ENCODE assay signal across 23 mouse cellular contexts in the genomic region with DNA sequence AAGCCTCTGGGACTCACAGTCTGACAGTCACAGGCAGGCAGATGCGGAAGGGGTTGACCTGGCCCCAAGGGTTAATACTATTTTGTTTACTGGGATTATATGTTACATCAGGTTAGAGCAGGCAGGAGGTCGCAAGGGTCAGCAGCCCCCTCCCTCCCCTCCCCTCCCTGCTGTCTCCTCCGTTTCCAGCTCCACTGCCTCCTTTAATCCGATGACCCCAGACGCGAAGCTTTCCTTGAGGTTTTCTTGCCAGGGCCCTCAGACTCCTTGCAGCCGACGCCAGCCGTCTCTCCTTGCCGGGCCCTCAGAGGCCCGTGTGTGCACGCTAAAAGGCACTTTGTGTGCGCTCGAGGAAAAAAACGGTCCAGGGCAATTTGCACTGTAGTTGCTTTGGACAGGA.
DNase-seq lines count a peak whose midpoint lies in the region; ATAC-seq and TF ChIP-seq lines count a peak whose summit lies in the region.
"Had no signal": no experiment of that assay in that cellular context is flagged by ENCODE, and none has a peak within 500 bp of the region (broad histone marks: within the 10 kb centered on the region; RNA-seq: fewer than 3 reads in every experiment).

No protein-coding gene starts in this region.

- no peak for ATAC-seq in hindbrain, embryonic 11.5 days (ENCODE audit: low FRiP score)
- no peak for ATAC-seq in hindbrain, embryonic 13.5 days (ENCODE audit: low FRiP score)
- ATAC-seq in neural tube, embryonic 15.5 days (ENCODE audit: low FRiP score): no peak
- no peak for ATAC-seq in limb, embryonic 14.5 days (ENCODE audit: low FRiP score, low read depth)
- no peak for ATAC-seq in intestine, embryonic 15.5 days
- ATAC-seq: hindbrain, postnatal 0 days; liver, embryonic 12.5 days had no signal

- H3K36me3 ChIP-seq in hindbrain, embryonic 11.5 days (ENCODE audit: control insufficient read depth, insufficient read depth, low read length): no peaks in the 10 kb centered on the region
- no peaks in the 10 kb centered on the region for H3K36me3 ChIP-seq in hindbrain, embryonic 13.5 days
- H3K36me3 ChIP-seq in neural tube, embryonic 15.5 days: no peaks in the 10 kb centered on the region
- H3K36me3 ChIP-seq in limb, embryonic 14.5 days (ENCODE audit: control insufficient read depth, insufficient read depth, low read length): no peaks in the 10 kb centered on the region
- H3K36me3 ChIP-seq in intestine, embryonic 15.5 days: no peaks in the 10 kb centered on the region
- H3K36me3 ChIP-seq: embryonic facial prominence, embryonic 13.5 days; heart, embryonic 13.5 days; liver, embryonic 12.5 days; lung, embryonic 15.5 days; neural tube, embryonic 13.5 days had no signal

- no peak overlapping the region for H3K9ac ChIP-seq in hindbrain, embryonic 11.5 days (ENCODE audit: low read depth, low read length)
- no peak overlapping the region for H3K9ac ChIP-seq in hindbrain, embryonic 13.5 days
- H3K9ac ChIP-seq in neural tube, embryonic 15.5 days (replicated peaks): no peak overlapping the region
- 0 out of 2 replicates have a peak overlapping the region, but pooled peaks have one; percentile 16 for H3K9ac ChIP-seq in limb, embryonic 14.5 days (ENCODE audit: low read depth, low read length, severe bottlenecking)
- no peak overlapping the region for H3K9ac ChIP-seq in intestine, embryonic 15.5 days
- H3K9ac ChIP-seq: embryonic facial prominence, embryonic 13.5 days; heart, embryonic 13.5 days; liver, embryonic 12.5 days; lung, embryonic 15.5 days; neural tube, embryonic 13.5 days had no signal

- no peaks in the 10 kb centered on the region for H3K4me1 ChIP-seq in hindbrain, embryonic 11.5 days (replicated peaks; ENCODE audit: control insufficient read depth, insufficient read depth, low read length)
- H3K4me1 ChIP-seq in hindbrain, embryonic 13.5 days (replicated peaks): peaks cover 5% of the 10 kb centered on the region; the same call in 1 of the 2 replicates
- no peaks in the 10 kb centered on the region for H3K4me1 ChIP-seq in neural tube, embryonic 15.5 days
- H3K4me1 ChIP-seq in limb, embryonic 14.5 days (ENCODE audit: control insufficient read depth, insufficient read depth, low read length): no peaks in the 10 kb centered on the region
- H3K4me1 ChIP-seq in intestine, embryonic 15.5 days (replicated peaks): no peaks in the 10 kb centered on the region
- H3K4me1 ChIP-seq: liver, embryonic 12.5 days; neural tube, embryonic 13.5 days had no signal

- no peaks in the 10 kb centered on the region for H3K9me3 ChIP-seq in hindbrain, embryonic 11.5 days (ENCODE audit: control insufficient read depth, low read length)
- no peaks in the 10 kb centered on the region for H3K9me3 ChIP-seq in hindbrain, embryonic 13.5 days
- H3K9me3 ChIP-seq in neural tube, embryonic 15.5 days (replicated peaks): no peaks in the 10 kb centered on the region
- no peaks in the 10 kb centered on the region for H3K9me3 ChIP-seq in limb, embryonic 14.5 days (ENCODE audit: control insufficient read depth, low read length)
- H3K9me3 ChIP-seq in intestine, embryonic 15.5 days: no peaks in the 10 kb centered on the region
- H3K9me3 ChIP-seq: embryonic facial prominence, embryonic 13.5 days; heart, embryonic 13.5 days; liver, embryonic 12.5 days; lung, embryonic 15.5 days; neural tube, embryonic 13.5 days had no signal

- H3K27me3 ChIP-seq in hindbrain, embryonic 11.5 days (ENCODE audit: control insufficient read depth, insufficient read depth, low read length): no peaks in the 10 kb centered on the region; the same call in 1 of the 2 replicates
- H3K27me3 ChIP-seq in hindbrain, embryonic 13.5 days: peaks cover 11% of the 10 kb centered on the region
- H3K27me3 ChIP-seq in neural tube, embryonic 15.5 days (replicated peaks): 0 out of 2 replicates have a peak, but pooled peaks cover 7% of the 10 kb centered on the region
- no peaks in the 10 kb centered on the region for H3K27me3 ChIP-seq in limb, embryonic 14.5 days (ENCODE audit: control insufficient read depth, insufficient read depth, low read length)
- no peaks in the 10 kb centered on the region for H3K27me3 ChIP-seq in intestine, embryonic 15.5 days (replicated peaks)
- H3K27me3 ChIP-seq: CH12.LX; lung, embryonic 15.5 days had no signal

- H3K27ac ChIP-seq in hindbrain, embryonic 11.5 days (ENCODE audit: low read depth, low read length): no peak overlapping the region
- no peak overlapping the region for H3K27ac ChIP-seq in hindbrain, embryonic 13.5 days
- H3K27ac ChIP-seq in neural tube, embryonic 15.5 days (replicated peaks): no peak overlapping the region
- H3K27ac ChIP-seq in limb, embryonic 14.5 days (replicated peaks; ENCODE audit: low read depth, low read length): no peak overlapping the region
- H3K27ac ChIP-seq in intestine, embryonic 15.5 days: no peak overlapping the region
- H3K27ac ChIP-seq: embryonic facial prominence, embryonic 13.5 days; gastrocnemius, adult 2 months; heart, embryonic 13.5 days; hindbrain, postnatal 0 days; liver, embryonic 12.5 days; lung, embryonic 15.5 days; neural tube, embryonic 13.5 days had no signal

- H3K4me2 ChIP-seq in hindbrain, embryonic 11.5 days (replicated peaks; ENCODE audit: low read depth, low read length): no peak overlapping the region
- no peak overlapping the region for H3K4me2 ChIP-seq in hindbrain, embryonic 13.5 days
- no peak overlapping the region for H3K4me2 ChIP-seq in neural tube, embryonic 15.5 days
- H3K4me2 ChIP-seq in limb, embryonic 14.5 days (replicated peaks; ENCODE audit: low read depth, low read length, severe bottlenecking): no peak overlapping the region
- no peak overlapping the region for H3K4me2 ChIP-seq in intestine, embryonic 15.5 days (replicated peaks)
- H3K4me2 ChIP-seq: embryonic facial prominence, embryonic 13.5 days; heart, embryonic 13.5 days; liver, embryonic 12.5 days; lung, embryonic 15.5 days; neural tube, embryonic 13.5 days had no signal

- DNase-seq in hindbrain, embryonic 11.5 days (ENCODE audit: low spot score): peak; percentile 30
- peak; percentile 22 for DNase-seq in neural tube, embryonic 10.5 days (ENCODE audit: extremely low spot score, low spot score)
- DNase-seq in limb, embryonic 14.5 days (ENCODE audit: low spot score): no peak
- no peak for DNase-seq in kidney, postnatal 10 days
- DNase-seq: adrenal gland, postnatal 25 days; cerebellum, adult 11 months; cerebellum, postnatal 14 days; gastrocnemius, adult 2 months; heart, adult 11 months; kidney, adult 11 months; kidney, postnatal 25 days; right cerebral cortex, postnatal 4 days; thymus, adult 2 months had no signal

- TF ChIP-seq POLR2A in limb, embryonic 14.5 days (IDR thresholded peaks at IDR 0.05; ENCODE audit: borderline replicate concordance, extremely low read depth, insufficient read depth, insufficient read length): no peak

- WGBS in hindbrain, embryonic 11.5 days: 8% methylated on average over 15 of the region's 15 CpGs
- 9% methylated on average over 15 of the region's 15 CpGs for WGBS in hindbrain, embryonic 13.5 days
- WGBS in neural tube, embryonic 15.5 days: 19% methylated on average over 15 of the region's 15 CpGs
- WGBS in limb, embryonic 14.5 days: 9% methylated on average over 15 of the region's 15 CpGs
- WGBS in intestine, embryonic 15.5 days: 17% methylated on average over 15 of the region's 15 CpGs

- H3K4me3 ChIP-seq in hindbrain, embryonic 11.5 days (ENCODE audit: low read depth, low read length): no peak overlapping the region
- no peak overlapping the region for H3K4me3 ChIP-seq in hindbrain, embryonic 13.5 days
- no peak overlapping the region for H3K4me3 ChIP-seq in neural tube, embryonic 15.5 days (replicated peaks)
- H3K4me3 ChIP-seq in limb, embryonic 14.5 days (replicated peaks; ENCODE audit: low read length): no peak overlapping the region
- H3K4me3 ChIP-seq in intestine, embryonic 15.5 days (replicated peaks): no peak overlapping the region
- H3K4me3 ChIP-seq: embryonic facial prominence, embryonic 13.5 days; gastrocnemius, adult 2 months; heart, embryonic 13.5 days; liver, embryonic 12.5 days; lung, embryonic 15.5 days; neural tube, embryonic 13.5 days had no signal

Comparison
In these comparisons a context has a peak if more than half of its experiments do, and no peak if none do; other contexts are left out.
1. DNase-seq: peak in hindbrain, embryonic 11.5 days (single experiment) and neural tube, embryonic 10.5 days (single experiment); none in limb, embryonic 14.5 days (single experiment) and kidney, postnatal 10 days (single experiment).